Mouse (Mus musculus): ENCODE measurements around the gene Rasgrp2.

GRCm38 (mm10) chr19:6392743-6393393 is 6.3 kb upstream of the Rasgrp2 start:
- no peak for TF ChIP-seq POLR2A (IDR thresholded peaks at IDR 0.05; ENCODE audit: borderline replicate concordance, control insufficient read depth, low read depth, low read length)
- TF ChIP-seq CTCF (IDR thresholded peaks at IDR 0.05; ENCODE audit: control insufficient read depth, insufficient read depth, low read length): peak; percentile 45

Measured in bone marrow, adult 2 months (tissue).